Mouse (Mus musculus): ENCODE measurements around the gene Gimap3. TPM values are rescaled to one million over a fixed set of nuclear protein-coding genes. Genes with fewer than 3 reads are reported as not detected.

The Gimap3 gene
- polyA plus RNA-seq, 2 experiments: not detected

GRCm38 (mm10) chr6:48727761-48728160 lies 42.9 kb downstream of the Gimap3 start:
- no peaks in the 10 kb centered on the region for H3K36me3 ChIP-seq (ENCODE audit: control insufficient read depth, insufficient read depth, low read length)
- H3K4me1 ChIP-seq (ENCODE audit: control insufficient read depth, insufficient read depth, low read length): peaks cover 8% of the 10 kb centered on the region; the same call in 1 of the 2 replicates
- TF ChIP-seq POLR2A (IDR thresholded peaks at IDR 0.05; ENCODE audit: borderline replicate concordance, extremely low read depth, insufficient read depth, insufficient read length): no peak

GRCm38 (mm10) chr6:48725476-48725875 lies 45.2 kb downstream of the Gimap3 start:
- DNase-seq (ENCODE audit: low spot score): peak; percentile 76
- no peaks in the 10 kb centered on the region for H3K27me3 ChIP-seq (ENCODE audit: control insufficient read depth, insufficient read depth, low read length)
- H3K36me3 ChIP-seq (ENCODE audit: control insufficient read depth, insufficient read depth, low read length): no peaks in the 10 kb centered on the region
- no peak overlapping the region for H3K4me3 ChIP-seq (replicated peaks; ENCODE audit: low read length)
- no peak for TF ChIP-seq POLR2A (IDR thresholded peaks at IDR 0.05; ENCODE audit: borderline replicate concordance, extremely low read depth, insufficient read depth, insufficient read length)
- H3K9ac ChIP-seq (ENCODE audit: low read depth, low read length, severe bottlenecking): no peak overlapping the region
- WGBS: 11% methylated on average over 1 of the region's 1 CpGs
- ATAC-seq (ENCODE audit: low FRiP score, low read depth): peak; percentile 62; the same call in 1 of the 2 replicates
- H3K9me3 ChIP-seq (ENCODE audit: control insufficient read depth, low read length): no peaks in the 10 kb centered on the region
- H3K4me2 ChIP-seq (replicated peaks; ENCODE audit: low read depth, low read length, severe bottlenecking): no peak overlapping the region
- peaks cover 8% of the 10 kb centered on the region; the same call in 1 of the 2 replicates for H3K4me1 ChIP-seq (ENCODE audit: control insufficient read depth, insufficient read depth, low read length)
- H3K27ac ChIP-seq (replicated peaks; ENCODE audit: low read depth, low read length): no peak overlapping the region

More at GRCm38 (mm10) chr6:48727761-48728160, 42.9 kb downstream of the Gimap3 start:
- no peak overlapping the region for H3K4me3 ChIP-seq (replicated peaks; ENCODE audit: low read length)
- DNase-seq (ENCODE audit: low spot score) (no peak), ATAC-seq (ENCODE audit: low FRiP score, low read depth) (no peak)
- WGBS: 85% methylated on average over 5 of the region's 5 CpGs
- no peaks in the 10 kb centered on the region for H3K27me3 ChIP-seq (ENCODE audit: control insufficient read depth, insufficient read depth, low read length)
- H3K4me2 ChIP-seq (replicated peaks; ENCODE audit: low read depth, low read length, severe bottlenecking): no peak overlapping the region
- no peaks in the 10 kb centered on the region for H3K9me3 ChIP-seq (ENCODE audit: control insufficient read depth, low read length)
- H3K9ac ChIP-seq (ENCODE audit: low read depth, low read length, severe bottlenecking): no peak overlapping the region
- no peak overlapping the region for H3K27ac ChIP-seq (replicated peaks; ENCODE audit: low read depth, low read length)

GRCm38 (mm10) chr6:48723468-48723867 lies 47.2 kb downstream of the Gimap3 start:
- TF ChIP-seq POLR2A (IDR thresholded peaks at IDR 0.05; ENCODE audit: borderline replicate concordance, extremely low read depth, insufficient read depth, insufficient read length): no peak
- no peak for ATAC-seq (ENCODE audit: low FRiP score, low read depth)
- no peaks in the 10 kb centered on the region for H3K9me3 ChIP-seq (ENCODE audit: control insufficient read depth, low read length)

GRCm38 (mm10) chr6:48720326-48720725 lies 50.3 kb downstream of the Gimap3 start:
- no peak for TF ChIP-seq POLR2A (IDR thresholded peaks at IDR 0.05; ENCODE audit: borderline replicate concordance, extremely low read depth, insufficient read depth, insufficient read length)
- Histone ChIP-seq H3K9me3 (ENCODE audit: control insufficient read depth, low read length) (no peaks in the 10 kb centered on the region), H3K9ac (ENCODE audit: low read depth, low read length, severe bottlenecking) (no peak overlapping the region), H3K36me3 (ENCODE audit: control insufficient read depth, insufficient read depth, low read length) (no peaks in the 10 kb centered on the region), H3K27me3 (ENCODE audit: control insufficient read depth, insufficient read depth, low read length) (no peaks in the 10 kb centered on the region), H3K4me2 (replicated peaks; ENCODE audit: low read depth, low read length, severe bottlenecking) (no peak overlapping the region), H3K27ac (replicated peaks; ENCODE audit: low read depth, low read length) (no peak overlapping the region), H3K4me1 (ENCODE audit: control insufficient read depth, insufficient read depth, low read length) (peaks cover 2% of the 10 kb centered on the region; the same call in 1 of the 2 replicates), H3K4me3 (replicated peaks; ENCODE audit: low read length) (no peak overlapping the region)
- no peak for DNase-seq (ENCODE audit: low spot score)
- no peak for ATAC-seq (ENCODE audit: low FRiP score, low read depth)
- WGBS: 80% methylated on average over 4 of the region's 4 CpGs

More at GRCm38 (mm10) chr6:48723468-48723867, 47.2 kb downstream of the Gimap3 start:
- no peak for DNase-seq (ENCODE audit: low spot score)
- Histone ChIP-seq H3K36me3 (ENCODE audit: control insufficient read depth, insufficient read depth, low read length) (no peaks in the 10 kb centered on the region), H3K27me3 (ENCODE audit: control insufficient read depth, insufficient read depth, low read length) (no peaks in the 10 kb centered on the region), H3K9ac (ENCODE audit: low read depth, low read length, severe bottlenecking) (no peak overlapping the region), H3K4me2 (replicated peaks; ENCODE audit: low read depth, low read length, severe bottlenecking) (no peak overlapping the region), H3K4me3 (replicated peaks; ENCODE audit: low read length) (no peak overlapping the region), H3K4me1 (ENCODE audit: control insufficient read depth, insufficient read depth, low read length) (peaks cover 8% of the 10 kb centered on the region; the same call in 1 of the 2 replicates), H3K27ac (replicated peaks; ENCODE audit: low read depth, low read length) (no peak overlapping the region)
- WGBS: 77% methylated on average over 8 of the region's 8 CpGs

GRCm38 (mm10) chr6:48718455-48718854 lies 52.2 kb downstream of the Gimap3 start, which contains the start of the genes Gm28053 and Gimap7:
TSS of gene Gm28053 (plus strand) at chr6:48718607.
TSS of gene Gimap7 (plus strand) at chr6:48718621.
- Histone ChIP-seq H3K9me3 (ENCODE audit: control insufficient read depth, low read length) (no peaks in the 10 kb centered on the region), H3K9ac (ENCODE audit: low read depth, low read length, severe bottlenecking) (no peak within 1 kb of the TSS), H3K36me3 (ENCODE audit: control insufficient read depth, insufficient read depth, low read length) (no peaks in the 10 kb centered on the region), H3K4me2 (replicated peaks; ENCODE audit: low read depth, low read length, severe bottlenecking) (no peak within 1 kb of the TSS), H3K4me1 (ENCODE audit: control insufficient read depth, insufficient read depth, low read length) (no peaks in the 10 kb centered on the region), H3K4me3 (replicated peaks; ENCODE audit: low read length) (no peak within 1 kb of the TSS), H3K27ac (replicated peaks; ENCODE audit: low read depth, low read length) (no peak within 1 kb of the TSS), H3K27me3 (ENCODE audit: control insufficient read depth, insufficient read depth, low read length) (no peaks in the 10 kb centered on the region)
- 47% methylated on average over 2 of the region's 2 CpGs for WGBS
- no peak for ATAC-seq (ENCODE audit: low FRiP score, low read depth)
- TF ChIP-seq POLR2A (IDR thresholded peaks at IDR 0.05; ENCODE audit: borderline replicate concordance, extremely low read depth, insufficient read depth, insufficient read length): no peak
- no peak for DNase-seq (ENCODE audit: low spot score)

Other genes with a start within 250 kb of the Gimap3 start
- 11.0 and 13.1 TPM in 2 replicates for gene Atp6v0e2, start 233.2 kb downstream of the Gimap3 start, polyA plus RNA-seq (2012; rRNA removed)
- gene Atp6v0e2, start 233.2 kb downstream of the Gimap3 start, polyA plus RNA-seq (2014; fragmentation: Nextera tagmentation; extraction: Ambion mirVana): 7.8 and 8.7 TPM in 2 replicates
- gene Lrrc61, start 216.1 kb downstream of the Gimap3 start, polyA plus RNA-seq (2012; rRNA removed): 17.6 and 18.4 TPM in 2 replicates
- 5.9 and 6.7 TPM in 2 replicates for gene Lrrc61, start 216.1 kb downstream of the Gimap3 start, polyA plus RNA-seq (2014; fragmentation: Nextera tagmentation; extraction: Ambion mirVana)
- 15.2 and 19.7 TPM in 2 replicates for gene Rarres2, start 198.1 kb downstream of the Gimap3 start, polyA plus RNA-seq (2012; rRNA removed)
- gene Rarres2, start 198.1 kb downstream of the Gimap3 start, polyA plus RNA-seq (2014; fragmentation: Nextera tagmentation; extraction: Ambion mirVana): 16.1 and 21.3 TPM in 2 replicates
- gene Gm45021, start 181.2 kb downstream of the Gimap3 start, polyA plus RNA-seq (2012; rRNA removed): 0.78 TPM in 1 of 2 replicates, not detected in the other
- gene Gm45021, start 181.2 kb downstream of the Gimap3 start, polyA plus RNA-seq (2014; fragmentation: Nextera tagmentation; extraction: Ambion mirVana): 0.94 TPM in 1 of 2 replicates, not detected in the other
- 35.2 and 55.3 TPM in 2 replicates for gene Repin1, start 177.0 kb downstream of the Gimap3 start, polyA plus RNA-seq (2012; rRNA removed)
- gene Repin1, start 177.0 kb downstream of the Gimap3 start, polyA plus RNA-seq (2014; fragmentation: Nextera tagmentation; extraction: Ambion mirVana): 23.3 and 25.7 TPM in 2 replicates
- not detected in 2 replicates for gene Gm44965, start 176.9 kb downstream of the Gimap3 start, polyA plus RNA-seq (2012; rRNA removed)
- not detected in 2 replicates for gene Gm44965, start 176.9 kb downstream of the Gimap3 start, polyA plus RNA-seq (2014; fragmentation: Nextera tagmentation; extraction: Ambion mirVana)
- 4.8 and 6.4 TPM in 2 replicates for gene Zfp775, start 168.8 kb downstream of the Gimap3 start, polyA plus RNA-seq (2012; rRNA removed)
- gene Zfp775, start 168.8 kb downstream of the Gimap3 start, polyA plus RNA-seq (2014; fragmentation: Nextera tagmentation; extraction: Ambion mirVana): 5.8 and 5.9 TPM in 2 replicates
- 1.1 and 1.5 TPM in 2 replicates for gene AI854703, start 144.1 kb downstream of the Gimap3 start, polyA plus RNA-seq (2012; rRNA removed)
- gene AI854703, start 144.1 kb downstream of the Gimap3 start, polyA plus RNA-seq (2014; fragmentation: Nextera tagmentation; extraction: Ambion mirVana): 0.76 and 0.87 TPM in 2 replicates
- gene Gimap8, start 123.6 kb downstream of the Gimap3 start, polyA plus RNA-seq (2012; rRNA removed): 2.3 TPM in 2 replicates
- 0.40 and 0.70 TPM in 2 replicates for gene Gimap8, start 123.6 kb downstream of the Gimap3 start, polyA plus RNA-seq (2014; fragmentation: Nextera tagmentation; extraction: Ambion mirVana)
- gene Gimap9, start 94.7 kb downstream of the Gimap3 start, polyA plus RNA-seq (2012; rRNA removed): 5.8 and 6.2 TPM in 2 replicates
- gene Gimap9, start 94.7 kb downstream of the Gimap3 start, polyA plus RNA-seq (2014; fragmentation: Nextera tagmentation; extraction: Ambion mirVana): 6.0 and 6.2 TPM in 2 replicates
- gene Gimap4, start 86.3 kb downstream of the Gimap3 start, polyA plus RNA-seq (2012; rRNA removed): 9.6 and 9.7 TPM in 2 replicates
- 9.8 and 11.2 TPM in 2 replicates for gene Gimap4, start 86.3 kb downstream of the Gimap3 start, polyA plus RNA-seq (2014; fragmentation: Nextera tagmentation; extraction: Ambion mirVana)
- 11.4 and 15.0 TPM in 2 replicates for gene Gimap6, start 62.6 kb downstream of the Gimap3 start, polyA plus RNA-seq (2012; rRNA removed)
- gene Gimap6, start 62.6 kb downstream of the Gimap3 start, polyA plus RNA-seq (2014; fragmentation: Nextera tagmentation; extraction: Ambion mirVana): 17.7 and 19.9 TPM in 2 replicates
- gene Gm28053, start 52.2 kb downstream of the Gimap3 start, polyA plus RNA-seq (2012; rRNA removed): 0.82 TPM in 1 of 2 replicates, not detected in the other
- gene Gm28053, start 52.2 kb downstream of the Gimap3 start, polyA plus RNA-seq (2014; fragmentation: Nextera tagmentation; extraction: Ambion mirVana): 1.2 and 2.2 TPM in 2 replicates
- not detected in 2 replicates for gene Gimap7, start 52.2 kb downstream of the Gimap3 start, polyA plus RNA-seq (2012; rRNA removed)
- gene Gimap7, start 52.2 kb downstream of the Gimap3 start, polyA plus RNA-seq (2014; fragmentation: Nextera tagmentation; extraction: Ambion mirVana): not detected in 2 replicates
- gene Gimap1, start 31.8 kb downstream of the Gimap3 start, polyA plus RNA-seq (2012; rRNA removed): 4.0 TPM in 2 replicates
- 10.9 and 11.9 TPM in 2 replicates for gene Gimap1, start 31.8 kb downstream of the Gimap3 start, polyA plus RNA-seq (2014; fragmentation: Nextera tagmentation; extraction: Ambion mirVana)
- gene Gimap5, start 24.7 kb downstream of the Gimap3 start, polyA plus RNA-seq (2012; rRNA removed): 3.5 and 3.7 TPM in 2 replicates
- gene Gimap5, start 24.7 kb downstream of the Gimap3 start, polyA plus RNA-seq (2014; fragmentation: Nextera tagmentation; extraction: Ambion mirVana): 3.8 and 4.9 TPM in 2 replicates
- 49.7 and 61.3 TPM in 2 replicates for gene Tmem176a, start 70.1 kb upstream of the Gimap3 start, polyA plus RNA-seq (2012; rRNA removed)
- 80.7 and 90.9 TPM in 2 replicates for gene Tmem176a, start 70.1 kb upstream of the Gimap3 start, polyA plus RNA-seq (2014; fragmentation: Nextera tagmentation; extraction: Ambion mirVana)
- 227 and 235 TPM in 2 replicates for gene Tmem176b, start 70.6 kb upstream of the Gimap3 start, polyA plus RNA-seq (2012; rRNA removed)
- gene Tmem176b, start 70.6 kb upstream of the Gimap3 start, polyA plus RNA-seq (2014; fragmentation: Nextera tagmentation; extraction: Ambion mirVana): 232 and 255 TPM in 2 replicates
- gene Aoc1, start 102.0 kb upstream of the Gimap3 start, polyA plus RNA-seq (2012; rRNA removed): 0.08 and 0.34 TPM in 2 replicates
- not detected in 2 replicates for gene Aoc1, start 102.0 kb upstream of the Gimap3 start, polyA plus RNA-seq (2014; fragmentation: Nextera tagmentation; extraction: Ambion mirVana)
- 0.04 TPM in 1 of 2 replicates, not detected in the other for gene 1600015I10Rik, start 159.0 kb upstream of the Gimap3 start, polyA plus RNA-seq (2012; rRNA removed)
- gene 1600015I10Rik, start 159.0 kb upstream of the Gimap3 start, polyA plus RNA-seq (2014; fragmentation: Nextera tagmentation; extraction: Ambion mirVana): not detected in 2 replicates
- gene Doxl2, start 204.1 kb upstream of the Gimap3 start, polyA plus RNA-seq (2012; rRNA removed): not detected in 2 replicates
- gene Doxl2, start 204.1 kb upstream of the Gimap3 start, polyA plus RNA-seq (2014; fragmentation: Nextera tagmentation; extraction: Ambion mirVana): not detected in 2 replicates
- gene Svs1, start 216.0 kb upstream of the Gimap3 start, polyA plus RNA-seq (2012; rRNA removed): not detected in 2 replicates
- not detected in 2 replicates for gene Svs1, start 216.0 kb upstream of the Gimap3 start, polyA plus RNA-seq (2014; fragmentation: Nextera tagmentation; extraction: Ambion mirVana)